Mouse (Mus musculus): Measurements from ENCODE around the gene D10Wsu102e.
"Not testable (repeated sequence)": the region's sequence is repeated elsewhere in the genome, so short reads cannot be mapped to it uniquely, and the experiment has no call there.

DNA sequence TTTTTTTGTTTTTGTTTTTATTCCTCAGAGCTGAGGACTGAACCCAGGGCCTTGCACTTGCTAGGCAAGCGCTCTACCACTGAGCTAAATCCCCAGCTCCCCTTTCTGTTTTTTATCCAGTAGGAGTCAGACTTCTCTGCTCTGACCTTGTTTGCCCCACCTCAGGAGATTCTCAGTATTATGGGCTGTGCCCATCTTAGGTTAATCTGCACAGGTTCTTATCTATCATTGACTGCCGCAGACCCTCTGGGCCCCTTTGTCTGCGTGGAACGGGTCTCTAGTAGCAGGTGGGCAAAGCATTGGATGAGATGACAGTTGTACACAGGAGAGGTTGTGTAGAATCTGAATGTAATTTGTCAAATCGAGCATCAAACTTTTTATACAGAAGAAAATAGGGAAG lies 15.4 kb downstream of the D10Wsu102e start:
- not testable (repeated sequence) for TF ChIP-seq TAL1, GATA1 (IDR thresholded peaks at IDR 0.05; ENCODE audit: low read length)
